Mouse (Mus musculus): ENCODE data around the gene Plekhh1.

DNA sequence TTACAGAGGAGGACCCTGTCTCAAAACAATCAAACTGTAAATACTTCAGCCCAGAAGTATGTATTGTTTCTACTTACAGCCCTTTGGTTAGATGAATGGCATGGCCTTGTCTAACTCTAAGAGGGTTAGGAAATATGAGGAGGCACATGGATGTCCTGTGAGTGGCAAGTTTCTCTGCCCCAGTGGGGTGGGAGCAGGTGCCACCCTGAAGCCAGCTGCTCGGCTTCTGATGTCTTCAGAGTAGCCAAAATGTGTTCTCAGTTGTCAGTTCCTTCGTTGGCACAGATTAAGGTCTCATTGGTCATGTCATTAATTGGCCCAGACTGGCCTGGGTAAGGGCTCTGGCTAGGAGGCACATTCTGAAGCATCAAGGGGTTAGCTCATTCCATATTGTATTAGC is 20.8 kb downstream of the Plekhh1 start:
- no peak for TF ChIP-seq POLR2A (IDR thresholded peaks at IDR 0.05; ENCODE audit: insufficient read depth, low read length)
- no peak for TF ChIP-seq CTCF (IDR thresholded peaks at IDR 0.05; ENCODE audit: low read depth, low read length)
- TF ChIP-seq EP300 (IDR thresholded peaks at IDR 0.05; ENCODE audit: insufficient read depth, low read depth, low read length): no peak
